Mouse (Mus musculus): Measurements from ENCODE around the gene Snx19. TPM values are rescaled to one million over a fixed set of nuclear protein-coding genes. Genes with fewer than 3 reads are reported as not detected.

The Snx19 gene
- polyA plus RNA-seq (2012; rRNA removed; ENCODE audit: low replicate concordance) = 20.4 and 24.6 TPM in 2 replicates

GRCm38 (mm10) chr9:30426882-30427632, at the start of gene Snx19:
TSS of gene Snx19 (plus strand) at chr9:30427108.

All from subcutaneous adipose tissue, adult 2 months (tissue).